Mouse (Mus musculus): ENCODE results near the gene A930004D18Rik. TPM values are rescaled to one million over a fixed set of nuclear protein-coding genes. Genes with fewer than 3 reads are reported as not detected.
"Not testable (repeated sequence)": the region's sequence is repeated elsewhere in the genome, so short reads cannot be mapped to it uniquely, and the experiment has no call there.

Gene A930004D18Rik
- polyA plus RNA-seq, 1 experiment from 2014 or later = 9.5 TPM

DNA sequence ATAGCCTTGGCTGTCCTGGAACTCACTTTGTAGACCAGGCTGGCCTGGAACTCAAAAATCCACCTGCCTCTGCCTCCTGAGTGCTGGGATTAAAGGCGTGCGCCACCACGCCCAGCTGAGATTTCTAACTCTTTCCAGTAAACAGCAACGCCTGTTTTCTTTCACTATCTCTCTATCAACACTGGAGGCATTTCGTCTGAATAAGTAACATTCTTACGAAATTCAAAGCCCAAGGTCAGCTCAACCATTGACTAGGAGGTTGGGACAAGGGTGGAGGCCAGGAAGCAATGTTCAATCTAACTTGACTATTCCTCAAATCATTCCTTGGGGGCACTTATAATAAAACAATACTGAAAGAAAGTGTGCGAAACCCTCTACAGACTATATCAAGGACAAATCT is 59.3 kb downstream of the A930004D18Rik start:
- H3K9ac ChIP-seq (ENCODE audit: low read length); H3K27ac ChIP-seq (ENCODE audit: low read length); H3K4me2 ChIP-seq (ENCODE audit: low read depth, low read length); H3K9me3 ChIP-seq (replicated peaks; ENCODE audit: control insufficient read depth, low read length); H3K36me3 ChIP-seq (ENCODE audit: control insufficient read depth, insufficient read depth); H3K4me3 ChIP-seq (ENCODE audit: low read length); H3K27me3 ChIP-seq (ENCODE audit: control insufficient read depth, insufficient read depth, low read length); ATAC-seq (replicated peaks; ENCODE audit: extremely low read depth, insufficient read depth, low FRiP score); H3K4me1 ChIP-seq (ENCODE audit: control insufficient read depth, insufficient read depth, low read length): not testable (repeated sequence)
- WGBS = 92% methylated on average over 7 of the region's 7 CpGs

DNA sequence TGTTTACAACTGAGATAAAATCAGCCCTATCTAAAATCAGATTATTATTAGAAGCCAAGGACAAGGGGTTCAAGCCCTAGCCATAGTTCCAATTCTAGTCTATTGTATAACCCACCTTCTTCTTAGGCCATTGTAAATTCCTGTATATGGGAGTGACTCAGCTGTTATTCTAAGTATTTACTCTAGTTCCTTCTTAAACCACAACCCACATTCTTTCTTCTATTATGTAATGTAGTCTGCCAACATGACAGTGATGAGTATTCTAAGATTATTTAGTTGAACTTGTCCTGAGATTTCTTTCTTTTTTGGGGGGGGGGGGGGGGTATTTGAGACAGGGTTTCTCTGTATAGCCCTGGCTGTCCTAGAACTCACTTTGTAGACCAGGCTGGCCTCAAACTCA is 59.9 kb downstream of the A930004D18Rik start:
- H3K27me3 ChIP-seq (ENCODE audit: control insufficient read depth, insufficient read depth, low read length); H3K27ac ChIP-seq (ENCODE audit: low read length); H3K9me3 ChIP-seq (replicated peaks; ENCODE audit: control insufficient read depth, low read length); H3K4me1 ChIP-seq (ENCODE audit: control insufficient read depth, insufficient read depth, low read length); H3K36me3 ChIP-seq (ENCODE audit: control insufficient read depth, insufficient read depth); H3K4me2 ChIP-seq (ENCODE audit: low read depth, low read length); H3K9ac ChIP-seq (ENCODE audit: low read length); H3K4me3 ChIP-seq (ENCODE audit: low read length); ATAC-seq (replicated peaks; ENCODE audit: extremely low read depth, insufficient read depth, low FRiP score): not testable (repeated sequence)

DNA sequence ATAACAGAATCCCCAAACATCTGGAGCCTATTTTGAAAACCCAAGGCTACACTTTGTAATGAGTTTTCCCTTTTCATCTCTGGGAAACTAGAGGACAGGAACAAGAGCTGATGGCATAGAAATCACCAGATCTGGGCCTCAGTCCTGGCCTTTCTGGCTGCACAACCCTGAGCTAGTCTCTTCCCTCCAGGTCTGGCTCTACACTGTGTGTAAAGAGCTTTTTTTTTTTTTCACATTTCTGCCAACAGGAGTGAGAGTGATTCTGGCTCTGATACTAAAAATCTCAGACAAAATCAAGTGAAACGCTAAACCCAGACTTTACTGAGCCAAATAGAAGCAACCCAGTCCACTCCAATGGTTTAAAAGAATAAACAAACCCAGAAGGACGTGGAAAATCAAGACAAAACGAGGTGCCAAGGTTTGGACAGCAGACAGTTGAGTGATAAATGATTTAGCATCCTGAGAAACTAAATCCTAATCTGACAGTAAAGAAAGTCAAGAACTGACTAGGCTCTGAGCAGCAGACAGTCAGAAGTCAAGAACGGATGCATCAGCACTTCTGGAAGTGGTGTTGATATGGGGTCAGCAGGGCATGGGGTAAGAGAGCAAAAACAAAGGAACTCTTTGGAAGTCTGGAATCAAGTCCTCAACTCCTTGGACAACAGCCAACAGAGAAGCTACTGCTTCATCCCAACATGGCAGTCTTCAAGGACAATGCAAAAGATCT is 61.8 kb downstream of the A930004D18Rik start:
- Histone ChIP-seq H3K9ac (ENCODE audit: low read length) (no peak overlapping the region), H3K4me3 (ENCODE audit: low read length) (no peak overlapping the region), H3K9me3 (replicated peaks; ENCODE audit: control insufficient read depth, low read length) (no peaks in the 10 kb centered on the region), H3K27ac (ENCODE audit: low read length) (no peak overlapping the region), H3K36me3 (ENCODE audit: control insufficient read depth, insufficient read depth) (no peaks in the 10 kb centered on the region), H3K4me2 (ENCODE audit: low read depth, low read length) (no peak overlapping the region), H3K4me1 (ENCODE audit: control insufficient read depth, insufficient read depth, low read length) (no peaks in the 10 kb centered on the region), H3K27me3 (ENCODE audit: control insufficient read depth, insufficient read depth, low read length) (no peaks in the 10 kb centered on the region)
- no peak for ATAC-seq (replicated peaks; ENCODE audit: extremely low read depth, insufficient read depth, low FRiP score)
- 30% methylated on average over 4 of the region's 4 CpGs for WGBS

Small RNAs within 50 kb of the gene (microRNA-seq; reads per million reads assigned to microRNA genes)
- gene Mir7655 = 6.9 reads per million, percentile 22 among the genes with 10 or more reads in this experiment

Other genes with a start within 250 kb of the A930004D18Rik start
- not detected in 2 replicates for gene H2al2a, start 40.8 kb downstream of the A930004D18Rik start, polyA plus RNA-seq (2015; fragmentation: Nextera tagmentation; extraction: Ambion mirVana)
- 3.9 TPM in 2 replicates for gene Skida1, start 11.3 kb upstream of the A930004D18Rik start, polyA plus RNA-seq (2015; fragmentation: Nextera tagmentation; extraction: Ambion mirVana)
- 40.7 and 44.5 TPM in 2 replicates for gene Mllt10, start 17.5 kb upstream of the A930004D18Rik start, polyA plus RNA-seq (2015; fragmentation: Nextera tagmentation; extraction: Ambion mirVana)

Data from heart, embryonic 16.5 days (tissue).